Comparison of ENCODE assay signal across 21 mouse cellular contexts in the genomic region with DNA sequence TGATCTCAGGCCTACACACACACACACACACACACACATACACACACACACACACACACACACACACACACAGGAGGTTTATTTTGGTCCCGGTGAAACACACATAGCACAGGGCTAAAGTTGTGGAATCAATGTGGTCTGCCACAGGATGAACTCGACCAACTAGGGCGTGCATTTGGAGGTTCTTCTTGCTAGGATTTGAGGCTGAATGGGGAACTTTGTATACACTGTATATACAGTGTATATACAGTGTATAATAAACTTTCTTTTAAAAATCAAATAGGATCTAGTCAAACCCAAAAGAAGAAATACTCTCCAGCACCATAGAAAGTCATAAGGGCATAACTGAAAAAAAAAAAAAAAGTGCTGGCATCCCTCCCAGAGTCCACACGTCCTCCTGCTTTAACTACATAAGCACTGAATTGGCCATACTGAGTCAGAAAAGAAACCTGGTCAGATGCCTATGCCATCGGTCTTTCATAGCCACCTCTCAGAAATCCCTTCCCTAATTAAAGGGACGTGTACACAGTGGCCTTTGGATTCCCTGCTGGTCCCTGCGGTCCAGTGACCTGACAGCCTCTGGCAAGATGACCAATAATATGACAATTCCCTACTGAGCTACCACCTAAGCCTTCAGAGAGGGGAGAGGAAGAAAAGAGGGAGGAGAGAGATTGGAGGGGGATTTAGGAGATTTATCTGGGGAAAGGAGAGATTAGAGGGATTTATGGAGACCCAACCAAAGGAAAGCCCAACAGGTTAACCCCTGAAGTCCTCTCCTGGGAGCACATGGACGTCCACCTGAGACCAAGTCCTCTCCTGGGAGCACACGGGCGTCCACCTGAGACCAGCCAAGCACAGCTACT. TPM values are rescaled to one million over a fixed set of nuclear protein-coding genes. Genes with fewer than 3 reads are reported as not detected.
DNase-seq lines count a peak whose midpoint lies in the region; ATAC-seq and TF ChIP-seq lines count a peak whose summit lies in the region.
"Had no signal": no experiment of that assay in that cellular context is flagged by ENCODE, and none has a peak within 500 bp of the region (broad histone marks: within the 10 kb centered on the region; RNA-seq: fewer than 3 reads in every experiment).

No protein-coding gene starts in this region.

- H3K36me3 ChIP-seq in liver, adult 2 months (ENCODE audit: control insufficient read depth, insufficient read depth, low read length) = no peaks in the 10 kb centered on the region
- H3K36me3 ChIP-seq in liver, postnatal 0 days (replicated peaks; ENCODE audit: insufficient read depth, low read length) = no peaks in the 10 kb centered on the region
- no peaks in the 10 kb centered on the region for H3K36me3 ChIP-seq in forebrain, embryonic 13.5 days (ENCODE audit: poor library complexity, severe bottlenecking)
- H3K36me3 ChIP-seq: G1E; hindbrain, embryonic 15.5 days; intestine, embryonic 15.5 days; midbrain, embryonic 13.5 days had no signal

- H3K4me2 ChIP-seq in liver, postnatal 0 days (ENCODE audit: low read depth, low read length) = no peak overlapping the region
- H3K4me2 ChIP-seq in forebrain, embryonic 13.5 days = no peak overlapping the region
- H3K4me2 ChIP-seq: hindbrain, embryonic 15.5 days; intestine, embryonic 15.5 days; liver, embryonic 11.5 days; midbrain, embryonic 13.5 days had no signal

- no peaks in the 10 kb centered on the region for H3K27me3 ChIP-seq in liver, adult 2 months (ENCODE audit: control insufficient read depth, insufficient read depth, low read length)
- H3K27me3 ChIP-seq in liver, postnatal 0 days (ENCODE audit: insufficient read depth, low read length) = no peaks in the 10 kb centered on the region
- peaks cover 18% of the 10 kb centered on the region for H3K27me3 ChIP-seq in forebrain, embryonic 13.5 days
- H3K27me3 ChIP-seq: hindbrain, embryonic 15.5 days had no signal

- WGBS in liver, adult 2 months = 58% methylated on average over 10 of the region's 10 CpGs
- 57% methylated on average over 10 of the region's 10 CpGs for WGBS in liver, postnatal 0 days (ENCODE audit: insufficient replicate concordance)
- 57% methylated on average over 10 of the region's 10 CpGs for WGBS in forebrain, embryonic 13.5 days

- peak; percentile 33 for DNase-seq in liver, adult 2 months (ENCODE audit: extremely low read depth, low read depth, low spot score)
- DNase-seq in liver, postnatal 0 days = no peak
- DNase-seq in 3T3-L1 (ENCODE audit: low read depth, low spot score) = peak; percentile 71
- peak; percentile 23 for DNase-seq in Muller cell, postnatal 12 days (ENCODE audit: inconsistent ontology term)
- peak; percentile 75 for DNase-seq in retina, postnatal 7 days (ENCODE audit: low read depth, low spot score)
- DNase-seq in gastrocnemius, postnatal 10 days = no peak
- DNase-seq: adrenal gland, postnatal 25 days; cerebellum, adult 9-11 months; heart, postnatal 4 days; kidney, postnatal 25 days; layer of hippocampus, postnatal 36 days; lung, adult 2 months; thymus, adult 2 months; thymus, postnatal 4 days had no signal

- H3K9ac ChIP-seq in liver, adult 2 months (ENCODE audit: low read depth, low read length) = no peak overlapping the region
- H3K9ac ChIP-seq in liver, postnatal 0 days (replicated peaks) = no peak overlapping the region
- no peak overlapping the region for H3K9ac ChIP-seq in forebrain, embryonic 13.5 days
- H3K9ac ChIP-seq: hindbrain, embryonic 15.5 days; intestine, embryonic 15.5 days; midbrain, embryonic 13.5 days had no signal

- no peaks in the 10 kb centered on the region for H3K79me2 ChIP-seq in liver, adult 2 months (ENCODE audit: control insufficient read depth, insufficient read depth, low read length)

- TF ChIP-seq CTCF in liver, adult 2 months (IDR thresholded peaks at IDR 0.05; ENCODE audit: low read depth, low read length) = no peak
- no peak for TF ChIP-seq CTCF in liver, postnatal 0 days (IDR thresholded peaks at IDR 0.05; ENCODE audit: low read depth)

- TF ChIP-seq EP300 in liver, postnatal 0 days (IDR thresholded peaks at IDR 0.05; ENCODE audit: low read depth) = no peak

- ATAC-seq in liver, postnatal 0 days = no peak
- no peak for ATAC-seq in forebrain, embryonic 13.5 days
- ATAC-seq: intestine, embryonic 15.5 days; midbrain, embryonic 13.5 days had no signal

- no peak overlapping the region for H3K27ac ChIP-seq in liver, adult 2 months (replicated peaks; ENCODE audit: insufficient read depth, low read depth, low read length)
- H3K27ac ChIP-seq in liver, postnatal 0 days (ENCODE audit: low read depth) = no peak overlapping the region
- no peak overlapping the region for H3K27ac ChIP-seq in forebrain, embryonic 13.5 days
- H3K27ac ChIP-seq: hindbrain, embryonic 15.5 days; intestine, embryonic 15.5 days; midbrain, embryonic 13.5 days had no signal

- H3K4me3 ChIP-seq in liver, adult 2 months (ENCODE audit: insufficient read depth, low read depth, low read length) = no peak overlapping the region
- no peak overlapping the region for H3K4me3 ChIP-seq in liver, postnatal 0 days (ENCODE audit: low read depth, low read length)
- no peak overlapping the region for H3K4me3 ChIP-seq in forebrain, embryonic 13.5 days
- H3K4me3 ChIP-seq: hindbrain, embryonic 15.5 days; intestine, embryonic 15.5 days; megakaryocyte, embryonic 14.5 days; midbrain, embryonic 13.5 days had no signal

- H3K4me1 ChIP-seq in liver, adult 2 months (ENCODE audit: control insufficient read depth, insufficient read depth, low read length) = no peaks in the 10 kb centered on the region; the same call in 1 of the 2 replicates
- peaks cover 6% of the 10 kb centered on the region; the same call in 1 of the 2 replicates for H3K4me1 ChIP-seq in liver, postnatal 0 days (ENCODE audit: insufficient read depth)
- peaks cover 5% of the 10 kb centered on the region for H3K4me1 ChIP-seq in forebrain, embryonic 13.5 days

- TF ChIP-seq POLR2A in liver, adult 2 months (IDR thresholded peaks at IDR 0.05; ENCODE audit: extremely low read depth, insufficient read depth, low read length) = no peak

- H3K9me3 ChIP-seq in liver, postnatal 0 days (ENCODE audit: low read length) = no peaks in the 10 kb centered on the region
- no peaks in the 10 kb centered on the region for H3K9me3 ChIP-seq in forebrain, embryonic 13.5 days (replicated peaks)
- H3K9me3 ChIP-seq: G1E; hindbrain, embryonic 15.5 days; intestine, embryonic 15.5 days; megakaryocyte, embryonic 14.5 days; midbrain, embryonic 13.5 days had no signal

RNA-seq across cellular contexts. Expression of gene Camk1d, which starts 6.2 kb away (rescaled TPM):
- 46.3 and 47.7 TPM in 2 replicates for total RNA-seq in liver, adult 2 months (2014; rRNA removed)
- 17.0 and 21.2 TPM in 2 replicates for polyA plus RNA-seq in liver, adult 2 months (2012; rRNA removed)
- 2.0 and 2.2 TPM in 2 replicates for polyA plus RNA-seq in liver, postnatal 0 days (2015; fragmentation: Nextera tagmentation; extraction: Ambion mirVana)
- 2.8 and 3.9 TPM in 2 replicates for polyA plus RNA-seq in forebrain, embryonic 13.5 days (2015; fragmentation: Nextera tagmentation; extraction: Ambion mirVana)
- total RNA-seq in gastrocnemius, postnatal 10 days (2021) = 1 to 10 TPM; 2.4 to 5.0 TPM

Comparison
In these comparisons a context has a peak if more than half of its experiments do, and no peak if none do; other contexts are left out.
1. DNase-seq: peak in liver, adult 2 months (single experiment), 3T3-L1 (single experiment), Muller cell, postnatal 12 days (single experiment) and retina, postnatal 7 days (single experiment); none in liver, postnatal 0 days (single experiment) and gastrocnemius, postnatal 10 days (single experiment).